Mouse (Mus musculus) spleen, embryonic (tissue): ENCODE results near the gene Psmb8.

Experiments used
- CTCF ChIA-PET: fragments of 350-600 bp; sonication (Branson Sonifier 250); formaldehyde crosslinking; loops from one replicate; lab custom pipeline; 2022; lab: Charles Lee

Psmb8 gene

DNA sequence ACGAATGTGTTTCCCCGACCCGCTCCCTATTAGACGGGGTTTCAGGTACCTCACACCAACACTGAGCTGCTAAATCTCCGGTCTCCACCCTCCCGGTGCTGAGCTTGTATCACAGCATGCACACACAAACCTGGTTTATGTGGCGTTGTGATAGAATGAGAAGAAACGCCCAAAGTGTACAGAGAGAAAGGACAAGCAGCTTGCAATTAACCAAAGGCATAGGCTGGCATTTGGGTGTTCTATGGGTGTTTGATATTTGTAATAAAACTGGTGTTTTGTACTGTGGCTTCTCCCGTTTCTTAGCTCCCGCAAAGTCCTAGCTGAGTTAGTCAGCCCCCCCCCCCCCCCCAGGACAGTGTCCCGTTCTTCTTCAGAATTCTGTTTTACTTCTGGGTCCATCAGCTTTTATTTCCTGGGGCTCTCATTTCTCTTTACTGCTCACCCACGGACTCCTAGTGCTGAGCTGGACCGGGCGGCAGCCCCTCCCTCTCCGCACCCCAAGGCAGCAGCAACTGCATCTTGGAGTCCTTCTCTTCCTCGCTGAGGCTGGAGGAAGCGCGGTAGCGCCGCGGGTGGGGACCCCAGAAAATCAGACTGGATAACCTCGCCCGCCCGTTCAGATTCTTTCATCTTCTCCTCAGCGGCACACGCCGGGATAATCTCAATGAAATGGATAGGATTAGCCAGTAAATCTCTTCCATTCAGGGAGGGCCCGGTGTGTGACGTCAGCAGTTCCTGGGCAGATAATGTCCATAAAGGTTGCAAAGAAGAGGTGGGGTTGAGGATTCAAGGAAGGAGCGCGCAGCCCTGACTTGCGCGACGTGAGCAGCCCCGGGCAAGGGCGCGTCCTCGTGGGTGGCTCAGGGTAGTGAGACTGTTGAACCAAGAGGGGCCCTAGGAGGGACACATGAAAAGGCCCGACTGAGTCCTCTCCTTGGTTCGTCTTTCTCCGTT, at the start of gene Psmb8:
Psmb8 (plus strand) TSS at position 781 of the 954 bp plus-strand sequence.
- CTCF ChIA-PET = interaction anchor here (0.6 to 1.0 kb wide), 2 partner anchors 13 to 969 kb away, joined by 7 to 8 read pairs; no protein-coding TSS in a partner anchor

- CTCF ChIA-PET = no interaction called here
Measured at GRCm38 (mm10) chr17:34152923-34153322, 44.6 kb upstream of the Psmb8 start, which contains the start of gene H2-DMb1. TSS of gene H2-DMb1 (plus strand) at chr17:34153072.

- CTCF ChIA-PET = no interaction called here
Measured at GRCm38 (mm10) chr17:34155534-34155933, 42.0 kb upstream of the Psmb8 start.

DNA sequence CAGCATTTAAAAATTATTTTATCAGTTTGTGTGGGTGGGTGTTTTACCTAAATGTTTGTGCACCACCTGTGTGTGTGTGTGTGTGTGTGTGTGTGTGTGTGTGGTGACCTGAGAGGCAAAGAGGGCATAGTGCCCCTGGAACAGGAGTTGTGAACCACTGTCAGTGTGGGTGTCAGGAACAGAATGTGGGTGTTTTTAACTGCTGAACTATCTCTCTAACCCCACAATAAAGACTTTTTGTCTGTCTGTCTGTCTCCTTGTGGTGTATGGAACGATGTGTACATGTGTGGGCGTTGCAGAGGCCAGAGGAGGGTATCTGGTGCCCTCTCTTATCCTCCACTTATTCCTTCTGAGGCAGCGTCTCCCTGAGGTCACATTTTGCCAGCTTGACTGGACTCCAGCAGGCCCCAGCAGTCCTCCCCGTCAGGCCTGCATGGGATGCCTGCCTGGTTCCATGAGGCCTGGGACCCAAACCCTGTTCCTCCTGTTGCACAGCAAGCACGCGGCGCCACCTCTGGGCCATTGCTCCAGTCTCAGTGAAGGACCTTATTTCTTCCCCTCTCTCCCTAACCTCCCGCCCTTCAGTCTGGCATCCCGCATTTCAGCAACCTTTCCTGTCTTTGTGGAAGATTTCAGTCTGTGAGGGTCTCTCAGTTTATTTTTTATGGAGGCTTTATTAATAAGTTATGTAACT, 33.2 kb upstream of the Psmb8 start:
- CTCF ChIA-PET = interaction anchor here (0.6 to 1.6 kb wide), 3 partner anchors 21 to 130 kb away, joined by 3 to 5 read pairs (median 3); partner anchors contain the start of gene H2-DMb2

GRCm38 (mm10) chr17:34165033-34165730, 32.3 kb upstream of the Psmb8 start:
- CTCF ChIA-PET = interaction anchor here (0.6 to 1.6 kb wide), 5 partner anchors 22 to 130 kb away, joined by 3 to 5 read pairs (median 3); partner anchors contain the start of gene H2-DMb2

- CTCF ChIA-PET = interaction anchor here (0.5 to 2.2 kb wide), 6 partner anchors 26 to 423 kb away, joined by 3 to 12 read pairs (median 4); no protein-coding TSS in a partner anchor
Measured at GRCm38 (mm10) chr17:34169279-34169678, 28.2 kb upstream of the Psmb8 start.

GRCm38 (mm10) chr17:34170487-34170876, 27.0 kb upstream of the Psmb8 start:
- CTCF ChIA-PET = interaction anchor here (0.6 to 2.2 kb wide), 9 partner anchors 24 to 215 kb away, joined by 3 to 15 read pairs (median 4); no protein-coding TSS in a partner anchor

DNA sequence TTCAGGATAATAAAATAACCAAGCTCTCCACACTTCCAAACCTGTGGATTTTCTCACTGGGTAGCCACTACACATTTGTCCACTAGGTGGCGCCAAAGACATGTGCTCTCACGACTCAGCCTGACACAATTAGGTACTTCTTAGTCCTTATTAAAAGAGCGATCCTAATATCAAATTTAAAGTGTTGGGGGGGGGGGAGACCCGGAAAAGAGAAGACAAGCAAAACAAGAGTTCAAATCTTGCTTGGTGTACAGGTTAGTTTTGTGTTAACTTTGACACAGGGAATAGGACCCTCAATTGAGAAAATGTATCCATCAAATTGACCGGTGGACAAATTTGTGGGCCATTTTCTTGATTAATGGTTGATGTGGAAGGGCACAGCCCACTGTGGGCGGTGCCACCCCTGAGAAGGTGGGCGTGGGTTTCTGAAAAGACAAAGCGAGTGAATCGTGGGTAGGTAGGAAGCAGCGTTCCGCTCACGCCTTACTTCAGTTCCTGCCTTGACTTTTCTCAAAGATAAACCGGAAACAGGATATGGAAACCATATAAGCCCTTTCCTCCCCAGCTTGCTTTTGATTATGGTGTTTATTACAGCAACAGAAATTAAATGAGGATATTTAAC, 26.5 kb upstream of the Psmb8 start:
- CTCF ChIA-PET = interaction anchor here (0.6 to 2.2 kb wide), 7 partner anchors 34 to 215 kb away, joined by 3 to 15 read pairs (median 6); no protein-coding TSS in a partner anchor

DNA sequence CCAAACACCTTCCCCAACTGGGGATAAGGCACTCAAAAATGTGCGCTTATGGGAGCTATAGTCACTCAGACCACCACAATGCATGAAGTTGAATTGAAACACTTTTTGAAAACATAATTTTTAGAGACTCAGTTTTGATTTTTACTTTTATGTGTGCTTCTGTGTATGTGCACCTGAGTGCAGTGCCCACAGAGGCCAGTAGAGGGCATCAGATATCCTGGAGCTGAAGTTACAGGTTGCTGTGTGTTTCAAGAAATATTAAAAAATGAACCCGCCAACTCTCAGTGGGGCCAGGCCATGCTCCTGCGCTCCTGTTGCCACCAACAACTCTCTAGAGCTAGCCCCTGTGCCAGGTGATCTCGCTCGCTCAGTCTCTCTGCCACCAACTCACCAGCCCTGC, 25.0 kb upstream of the Psmb8 start:
- CTCF ChIA-PET = interaction anchor here (0.7 kb wide), 1 partner anchor 42 kb away, joined by 3 read pairs; no protein-coding TSS in a partner anchor

DNA sequence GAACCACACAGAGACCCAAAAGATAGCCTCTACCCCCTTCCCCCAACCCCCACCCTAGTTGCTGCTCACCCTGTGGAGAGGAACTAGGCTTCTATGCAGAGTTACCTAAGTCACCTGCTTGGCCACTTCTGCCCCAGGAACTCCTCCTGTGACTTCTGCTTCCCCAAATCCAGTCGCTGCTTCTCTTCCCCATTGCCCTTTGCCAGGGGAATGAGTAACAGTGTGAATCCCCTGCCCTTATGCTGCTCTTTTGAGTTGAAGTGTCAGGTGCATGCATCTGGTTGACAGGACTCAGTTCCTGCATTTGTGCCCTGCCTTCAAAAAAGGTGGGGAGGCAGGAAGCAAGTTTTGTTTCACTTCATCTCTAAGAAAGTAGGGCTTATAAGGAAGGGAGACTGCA, 23.4 kb upstream of the Psmb8 start:
- CTCF ChIA-PET = no interaction called here

GRCm38 (mm10) chr17:34177179-34177578, 20.3 kb upstream of the Psmb8 start:
- CTCF ChIA-PET = no interaction called here

DNA sequence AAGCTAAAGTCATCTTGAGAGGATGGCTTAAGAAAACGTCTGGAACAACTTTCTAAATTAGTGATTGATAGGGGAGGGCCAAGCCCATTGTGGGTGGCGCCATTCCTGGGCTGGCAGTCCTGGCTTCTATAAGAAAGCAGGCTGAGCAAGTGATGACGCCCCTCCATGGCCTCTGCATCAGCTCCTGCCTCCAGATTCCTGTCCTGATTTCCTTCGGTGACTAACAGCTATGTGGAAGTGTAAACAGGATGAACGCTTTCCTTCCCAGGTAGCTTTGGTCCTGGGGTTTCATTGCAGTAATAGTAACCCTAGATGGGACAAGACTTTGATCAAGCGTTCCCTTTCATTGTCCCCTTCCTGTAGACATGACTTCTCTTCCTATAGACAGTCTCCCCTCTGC, 18.5 kb upstream of the Psmb8 start:
- CTCF ChIA-PET = interaction anchor here (0.7 kb wide), 2 partner anchors 104 to 156 kb away, joined by 3 to 7 read pairs; no protein-coding TSS in a partner anchor

GRCm38 (mm10) chr17:34179913-34180859, 17.3 kb upstream of the Psmb8 start:
- CTCF ChIA-PET = no interaction called here

GRCm38 (mm10) chr17:34183564-34184219, 13.8 kb upstream of the Psmb8 start:
- CTCF ChIA-PET = interaction anchor here (1.2 kb wide), 1 partner anchor 105 kb away, joined by 4 read pairs; no protein-coding TSS in a partner anchor

DNA sequence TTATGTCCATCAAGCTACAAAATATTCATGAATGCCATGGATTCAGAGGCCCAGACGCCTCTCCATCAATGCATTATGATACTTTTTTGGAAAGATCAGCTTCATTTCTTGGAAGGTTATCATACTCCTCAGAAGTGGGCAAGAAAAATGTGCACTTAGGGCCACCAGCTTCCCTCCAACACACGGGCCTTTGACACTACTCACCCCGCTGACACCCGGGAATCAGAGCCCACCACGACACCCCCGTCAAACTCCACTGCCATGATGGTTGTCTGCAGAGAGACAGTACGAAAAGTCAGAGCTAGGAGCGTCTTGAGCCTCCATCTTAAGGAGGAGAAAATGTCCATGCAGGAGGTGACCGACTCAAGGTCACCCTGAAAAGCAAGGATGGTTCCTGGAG, 12.0 kb upstream of the Psmb8 start:
- CTCF ChIA-PET = no interaction called here

GRCm38 (mm10) chr17:34186885-34187260, 10.6 kb upstream of the Psmb8 start:
- CTCF ChIA-PET = interaction anchor here (0.8 to 1.2 kb wide), 3 partner anchors 9 to 18 kb away, joined by 3 read pairs; no protein-coding TSS in a partner anchor

DNA sequence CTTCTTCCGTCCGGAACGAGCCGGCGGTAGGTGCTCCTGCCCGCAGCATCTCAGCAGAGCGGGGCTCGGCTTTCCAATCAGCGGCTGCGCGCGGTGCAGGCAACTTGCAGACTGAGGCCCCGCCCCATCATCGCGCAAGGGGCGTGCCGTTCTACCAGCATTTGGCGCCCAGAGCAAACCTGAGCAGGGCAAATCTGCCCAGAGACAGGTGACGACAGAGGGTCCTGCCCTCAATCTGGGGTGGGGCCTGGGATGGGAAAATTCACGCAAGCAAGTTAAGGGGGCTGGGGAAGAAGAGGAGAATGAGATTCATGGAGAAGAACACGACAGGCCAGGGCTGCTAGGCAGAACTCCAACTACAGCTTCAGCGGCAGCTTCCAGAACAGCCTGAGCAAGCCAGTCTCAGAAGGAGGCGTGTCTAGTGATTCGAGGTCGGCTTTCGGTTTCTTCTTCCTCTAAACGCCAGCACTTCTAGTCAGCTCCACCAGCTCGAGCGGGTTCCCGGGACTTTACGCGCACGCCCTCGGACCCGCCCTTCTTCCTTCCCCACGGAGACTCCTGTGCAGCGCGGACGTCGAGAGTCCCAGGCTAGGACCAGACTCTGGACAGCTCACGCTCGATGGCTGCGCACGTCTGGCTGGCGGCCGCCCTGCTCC, 10.1 kb upstream of the Psmb8 start, which contains the start of the genes Tap1 and Psmb9:
Tap1 (plus strand) TSS at position 293 of the 656 bp plus-strand sequence.
Psmb9 (minus strand) TSS at position 504 of the 656 bp plus-strand sequence.
- CTCF ChIA-PET = interaction anchor here (0.6 to 1.1 kb wide), 2 partner anchors 9 to 218 kb away, joined by 3 read pairs; no protein-coding TSS in a partner anchor

GRCm38 (mm10) chr17:34188010-34188409, 9.5 kb upstream of the Psmb8 start:
- CTCF ChIA-PET = interaction anchor here (0.6 kb wide), 1 partner anchor 218 kb away, joined by 3 read pairs; no protein-coding TSS in a partner anchor
